Mouse (Mus musculus): ENCODE results near the gene Fth1. TPM values are rescaled to one million over a fixed set of nuclear protein-coding genes. Genes with fewer than 3 reads are reported as not detected.
A peak's percentile ranks its signal among the peaks of the same experiment; 100 is the strongest.

Fth1 gene
- polyA plus RNA-seq, 1 experiment from 2014 or later: 1,356 TPM

DNA sequence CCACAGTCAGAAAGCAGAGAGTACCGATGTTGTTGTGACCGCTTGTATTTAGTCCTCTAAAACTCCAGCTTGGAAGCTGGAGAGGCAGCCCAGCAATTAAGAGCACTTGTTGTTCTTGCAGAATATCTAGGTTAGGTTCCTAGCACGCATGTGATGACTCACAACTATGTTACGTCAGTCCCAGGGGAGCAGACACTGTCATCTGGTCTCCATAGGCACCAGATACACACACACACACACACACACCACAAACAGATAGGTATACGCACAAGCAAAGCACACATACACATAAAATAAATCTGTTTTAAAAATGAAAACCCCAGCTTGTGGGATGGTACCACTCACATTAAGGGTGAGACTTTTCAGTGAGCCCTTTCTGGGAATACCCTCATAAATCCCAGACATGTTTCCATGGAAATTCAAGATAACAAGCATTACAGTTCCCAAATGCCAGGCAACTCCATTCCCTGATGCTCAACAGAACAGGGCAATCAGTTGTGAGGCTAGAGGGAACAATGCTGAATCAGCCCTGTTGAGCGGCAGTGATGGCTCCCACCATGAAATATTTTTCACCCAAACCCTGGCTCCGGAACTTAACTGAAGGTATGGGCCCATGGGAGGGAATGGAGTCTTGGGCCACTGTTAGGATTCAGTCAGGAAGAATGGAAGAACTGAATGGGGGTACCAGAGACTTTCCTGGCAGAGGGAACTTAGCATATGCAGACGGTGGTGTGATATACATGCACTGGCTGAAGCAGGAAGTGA is 34.4 kb upstream of the Fth1 start:
- WGBS: 91% methylated on average over 8 of the region's 8 CpGs
- Histone ChIP-seq H3K4me1 (replicated peaks) (no peaks in the 10 kb centered on the region), H3K27ac (no peak overlapping the region), H3K9ac (replicated peaks) (no peak overlapping the region), H3K27me3 (no peaks in the 10 kb centered on the region), H3K4me2 (replicated peaks) (no peak overlapping the region), H3K9me3 (no peaks in the 10 kb centered on the region), H3K4me3 (replicated peaks) (no peak overlapping the region), H3K36me3 (no peaks in the 10 kb centered on the region)
- ATAC-seq: no peak

DNA sequence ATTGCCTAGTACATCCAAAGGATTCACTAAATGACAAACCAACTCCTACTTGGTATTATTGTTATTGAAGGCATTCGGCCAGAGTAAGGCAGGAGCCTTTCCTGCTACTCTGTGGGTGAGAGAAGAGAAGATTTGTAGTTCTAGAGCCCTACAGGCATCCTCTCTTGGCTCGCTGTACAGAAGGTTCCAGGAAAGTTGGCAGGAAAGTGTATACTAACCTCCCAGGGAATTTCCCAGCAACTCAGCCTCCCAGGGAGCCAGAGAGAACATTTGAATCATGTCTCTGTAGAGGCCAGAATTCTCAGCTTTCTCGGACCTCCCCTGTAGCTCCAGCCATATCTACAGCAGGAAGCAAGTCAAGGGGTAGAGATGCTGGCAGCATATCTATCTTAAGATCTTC is 33.4 kb upstream of the Fth1 start:
- no peak overlapping the region for H3K9ac ChIP-seq (replicated peaks)
- WGBS: 83% methylated on average over 3 of the region's 3 CpGs
- ATAC-seq: no peak

GRCm38 (mm10) chr19:9952390-9952789 is 28.0 kb upstream of the Fth1 start:
- no peak for ATAC-seq
- Histone ChIP-seq H3K4me1 (replicated peaks) (peaks cover 11% of the 10 kb centered on the region), H3K4me2 (replicated peaks) (no peak overlapping the region), H3K4me3 (replicated peaks) (no peak overlapping the region), H3K27ac (no peak overlapping the region), H3K36me3 (no peaks in the 10 kb centered on the region), H3K9me3 (no peaks in the 10 kb centered on the region), H3K27me3 (no peaks in the 10 kb centered on the region), H3K9ac (replicated peaks) (no peak overlapping the region)
- WGBS: 79% methylated on average over 3 of the region's 3 CpGs

More for the DNA sequence above, 33.4 kb upstream of the Fth1 start:
- Histone ChIP-seq H3K36me3 (no peaks in the 10 kb centered on the region), H3K4me2 (replicated peaks) (no peak overlapping the region), H3K4me3 (replicated peaks) (no peak overlapping the region), H3K4me1 (replicated peaks) (no peaks in the 10 kb centered on the region), H3K27ac (no peak overlapping the region), H3K27me3 (no peaks in the 10 kb centered on the region), H3K9me3 (no peaks in the 10 kb centered on the region)

DNA sequence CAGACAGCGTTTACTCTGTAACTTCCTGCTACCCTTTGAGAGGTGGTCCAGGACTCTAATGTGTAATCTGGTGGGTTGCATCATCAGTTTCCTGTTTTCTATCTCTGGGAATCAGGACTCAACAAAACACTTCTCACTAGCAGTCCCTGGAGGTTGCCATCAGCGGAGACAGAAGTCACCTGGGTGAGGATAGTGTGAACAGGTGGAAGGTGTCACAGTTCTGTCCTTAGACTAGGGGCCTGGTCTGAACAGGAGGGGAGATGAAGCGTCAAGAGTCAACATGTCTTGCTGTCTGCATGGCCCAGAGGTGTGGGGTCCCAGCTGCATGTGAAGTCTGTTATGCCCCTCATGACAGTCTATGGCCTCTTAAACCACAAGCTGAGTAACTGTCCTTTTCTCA is 27.5 kb upstream of the Fth1 start:
- Histone ChIP-seq H3K27me3 (no peaks in the 10 kb centered on the region), H3K9me3 (no peaks in the 10 kb centered on the region), H3K4me1 (replicated peaks) (peaks cover 11% of the 10 kb centered on the region), H3K27ac (no peak overlapping the region), H3K4me2 (replicated peaks) (no peak overlapping the region), H3K4me3 (replicated peaks) (no peak overlapping the region), H3K36me3 (no peaks in the 10 kb centered on the region), H3K9ac (replicated peaks) (no peak overlapping the region)
- 95% methylated on average over 3 of the region's 3 CpGs for WGBS
- no peak for ATAC-seq

- H3K9ac ChIP-seq (replicated peaks): no peak overlapping the region
- no peaks in the 10 kb centered on the region for H3K27me3 ChIP-seq
- H3K4me2 ChIP-seq (replicated peaks): no peak overlapping the region
- peak overlapping the region; percentile 7; the same call in 1 of the 2 replicates for H3K27ac ChIP-seq
- WGBS: 52% methylated on average over 7 of the region's 7 CpGs
- H3K36me3 ChIP-seq: no peaks in the 10 kb centered on the region
- 0 out of 2 replicates have a peak, but pooled peaks have one; percentile 20 for ATAC-seq
- H3K4me1 ChIP-seq (replicated peaks): peaks cover 11% of the 10 kb centered on the region
- H3K4me3 ChIP-seq (replicated peaks): no peak overlapping the region
- H3K9me3 ChIP-seq: no peaks in the 10 kb centered on the region
Observed at GRCm38 (mm10) chr19:9954055-9954810, 26.2 kb upstream of the Fth1 start.

- H3K36me3 ChIP-seq: no peaks in the 10 kb centered on the region
- H3K4me3 ChIP-seq (replicated peaks): no peak overlapping the region
- H3K4me1 ChIP-seq (replicated peaks): peaks cover 11% of the 10 kb centered on the region
- H3K9ac ChIP-seq (replicated peaks): no peak overlapping the region
- no peak overlapping the region for H3K4me2 ChIP-seq (replicated peaks)
- peak; percentile 9; the same call in 1 of the 2 replicates for ATAC-seq
- no peaks in the 10 kb centered on the region for H3K27me3 ChIP-seq
- peak overlapping the region; percentile 7; the same call in 1 of the 2 replicates for H3K27ac ChIP-seq
- 53% methylated on average over 5 of the region's 5 CpGs for WGBS
- no peaks in the 10 kb centered on the region for H3K9me3 ChIP-seq
Observed at GRCm38 (mm10) chr19:9954811-9955202, 25.6 kb upstream of the Fth1 start.

- Histone ChIP-seq H3K4me3 (replicated peaks) (no peak overlapping the region), H3K27ac (no peak overlapping the region), H3K27me3 (no peaks in the 10 kb centered on the region), H3K36me3 (no peaks in the 10 kb centered on the region), H3K9me3 (no peaks in the 10 kb centered on the region), H3K9ac (replicated peaks) (no peak overlapping the region), H3K4me2 (replicated peaks) (no peak overlapping the region), H3K4me1 (replicated peaks) (peaks cover 11% of the 10 kb centered on the region)
- 78% methylated on average over 1 of the region's 1 CpGs for WGBS
- ATAC-seq: no peak
Observed at GRCm38 (mm10) chr19:9955438-9955837, 25.0 kb upstream of the Fth1 start.

DNA sequence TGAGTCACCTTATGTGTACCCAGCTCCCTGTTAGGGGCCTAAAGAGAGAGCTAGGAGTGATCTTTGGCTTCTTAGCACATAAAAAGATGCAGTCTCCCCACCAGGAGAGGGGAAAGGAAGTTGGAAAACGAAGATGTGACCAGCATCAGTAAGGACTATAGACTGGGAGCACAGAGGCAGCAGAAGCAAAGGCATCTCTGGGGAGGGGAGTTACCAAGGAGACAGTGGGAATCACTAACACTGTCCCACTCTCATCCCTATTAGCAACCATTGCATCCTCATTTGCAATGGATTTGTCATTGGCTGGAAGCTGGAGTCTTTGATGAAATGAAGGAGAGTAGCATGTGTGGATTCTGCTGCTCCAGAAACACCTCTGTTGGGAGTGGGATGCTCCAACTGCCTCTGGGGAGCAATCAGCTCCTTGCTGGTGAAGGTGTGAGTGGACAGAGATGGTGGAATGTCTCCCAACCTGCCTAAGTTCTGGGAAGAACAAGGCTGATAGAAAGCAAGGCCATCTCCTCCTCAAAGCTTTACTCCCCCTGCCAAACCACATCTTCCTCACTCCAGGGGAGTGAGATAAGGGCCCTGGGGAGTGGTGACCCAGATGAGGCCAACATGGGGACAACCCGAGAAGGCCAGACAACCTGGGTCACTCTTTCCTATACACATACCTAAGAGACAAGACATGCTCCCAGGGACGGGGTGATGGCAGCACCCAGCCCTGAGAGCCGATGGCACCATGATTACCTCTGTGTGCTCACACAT is 23.6 kb upstream of the Fth1 start:
- no peak overlapping the region for H3K27ac ChIP-seq
- ATAC-seq: peak; percentile 77
- H3K36me3 ChIP-seq: no peaks in the 10 kb centered on the region
- H3K9ac ChIP-seq (replicated peaks): no peak overlapping the region
- WGBS: 79% methylated on average over 4 of the region's 4 CpGs
- peaks cover 11% of the 10 kb centered on the region for H3K4me1 ChIP-seq (replicated peaks)
- H3K4me2 ChIP-seq (replicated peaks): no peak overlapping the region
- H3K9me3 ChIP-seq: no peaks in the 10 kb centered on the region
- no peak overlapping the region for H3K4me3 ChIP-seq (replicated peaks)
- H3K27me3 ChIP-seq: no peaks in the 10 kb centered on the region

DNA sequence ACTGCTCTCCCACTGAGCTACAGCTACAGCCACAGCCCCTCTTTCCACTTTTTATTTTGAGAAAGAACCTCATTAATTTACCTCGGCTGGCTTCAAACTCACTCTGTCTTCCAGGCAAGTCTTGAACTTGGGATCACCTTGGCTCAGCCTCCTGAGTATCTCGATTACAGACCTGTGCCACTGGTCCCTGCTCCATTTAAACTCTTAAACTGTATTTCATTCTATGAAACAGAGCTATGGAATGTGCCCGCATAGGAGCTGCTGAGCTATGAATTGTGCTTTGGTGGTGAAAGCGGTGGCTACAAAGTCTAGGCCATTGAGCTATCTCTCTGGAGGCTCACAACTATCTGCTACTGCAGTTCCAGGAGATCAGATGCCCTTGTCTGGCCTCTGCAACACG is 22.4 kb upstream of the Fth1 start:
- H3K9ac ChIP-seq (replicated peaks): no peak overlapping the region
- no peaks in the 10 kb centered on the region for H3K27me3 ChIP-seq
- WGBS: 87% methylated on average over 5 of the region's 5 CpGs
- H3K27ac ChIP-seq: no peak overlapping the region
- no peak overlapping the region for H3K4me3 ChIP-seq (replicated peaks)
- ATAC-seq: no peak
- no peaks in the 10 kb centered on the region for H3K36me3 ChIP-seq
- no peaks in the 10 kb centered on the region for H3K9me3 ChIP-seq
- H3K4me1 ChIP-seq (replicated peaks): peaks cover 11% of the 10 kb centered on the region
- no peak overlapping the region for H3K4me2 ChIP-seq (replicated peaks)

DNA sequence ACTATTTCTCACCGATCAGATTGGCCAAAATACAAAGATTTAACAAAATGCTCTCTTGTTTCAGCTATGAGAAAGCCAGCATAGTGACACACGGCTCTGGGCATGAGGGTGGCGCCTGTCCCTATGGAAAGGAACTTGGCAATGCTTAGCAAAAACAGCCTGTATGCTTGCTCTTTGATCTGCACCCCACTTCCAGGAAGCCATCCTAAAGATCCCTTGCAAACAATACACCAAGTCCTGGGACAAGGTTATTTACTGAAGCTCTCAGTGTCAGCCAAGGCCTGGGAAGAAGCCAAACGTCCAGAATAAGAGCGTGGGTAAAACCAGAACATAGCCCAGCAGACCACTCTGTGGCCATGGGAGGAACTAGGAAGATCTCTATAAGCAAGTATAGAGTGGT is 19.6 kb upstream of the Fth1 start:
- H3K27ac ChIP-seq: no peak overlapping the region
- no peaks in the 10 kb centered on the region for H3K27me3 ChIP-seq
- WGBS: 88% methylated on average over 5 of the region's 5 CpGs
- H3K4me3 ChIP-seq (replicated peaks): no peak overlapping the region
- ATAC-seq: no peak
- H3K4me2 ChIP-seq (replicated peaks): no peak overlapping the region
- peaks cover 8% of the 10 kb centered on the region for H3K4me1 ChIP-seq (replicated peaks)
- no peak overlapping the region for H3K9ac ChIP-seq (replicated peaks)
- no peaks in the 10 kb centered on the region for H3K9me3 ChIP-seq
- H3K36me3 ChIP-seq: no peaks in the 10 kb centered on the region

DNA sequence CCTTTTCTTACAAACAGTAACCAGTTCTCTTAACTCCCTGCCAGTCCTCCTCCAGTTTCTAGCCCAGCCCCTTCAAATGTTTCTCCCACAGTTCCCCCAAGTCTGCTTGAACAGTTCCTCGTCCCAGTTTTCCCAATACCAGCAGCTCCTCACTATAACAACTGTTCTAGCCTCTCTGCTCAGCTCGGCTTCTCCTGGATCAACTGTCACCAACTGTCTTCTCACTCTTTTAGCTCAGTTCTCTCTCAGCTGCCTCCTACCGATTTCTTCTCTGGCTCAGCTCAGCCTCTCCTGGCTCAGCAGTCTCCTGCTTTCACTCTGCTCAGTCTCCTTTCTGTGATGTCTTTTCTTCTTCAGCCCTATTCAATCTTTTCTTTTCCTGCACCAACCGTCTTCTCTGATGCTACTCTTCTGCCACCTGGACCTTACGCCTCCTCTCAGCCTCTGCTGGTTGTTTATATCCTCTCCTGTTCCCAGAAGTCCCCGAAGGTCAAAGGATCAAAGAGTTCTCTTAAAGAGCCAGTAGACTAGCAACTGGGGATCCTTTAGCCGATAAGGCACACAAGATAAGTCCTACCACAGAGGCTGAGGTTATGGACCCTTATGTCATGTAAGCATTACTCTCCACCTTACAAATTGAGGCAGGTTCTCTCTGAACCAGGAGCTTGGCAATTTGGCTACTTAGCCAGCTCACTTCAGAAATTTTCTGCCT is 16.0 kb upstream of the Fth1 start:
- Histone ChIP-seq H3K9ac (replicated peaks) (no peak overlapping the region), H3K4me1 (replicated peaks) (no peaks in the 10 kb centered on the region), H3K4me2 (replicated peaks) (no peak overlapping the region), H3K27ac (no peak overlapping the region), H3K9me3 (no peaks in the 10 kb centered on the region), H3K27me3 (no peaks in the 10 kb centered on the region), H3K36me3 (no peaks in the 10 kb centered on the region), H3K4me3 (replicated peaks) (no peak overlapping the region)
- WGBS: 30% methylated on average over 7 of the region's 7 CpGs
- ATAC-seq: no peak
